Mouse (Mus musculus) erythroid progenitor cell, adult 5-6 weeks (primary cell): ENCODE results near the gene Ptger2. TPM values are rescaled to one million over a fixed set of nuclear protein-coding genes. Genes with fewer than 3 reads are reported as not detected.
"Not testable (repeated sequence)": the region's sequence is repeated elsewhere in the genome, so short reads cannot be mapped to it uniquely, and the experiment has no call there.

ENCODE experiments used
- ATAC-seq: replicated peaks from 2 replicates; pipeline ENCODE4 v1.8.0; 2016; ENCODE audit warnings: moderate number of reproducible peaks, mild to moderate bottlenecking, moderate TSS enrichment, inconsistent platforms; ENCODE audit not compliant: poor library complexity, low FRiP score, severe bottlenecking
- total RNA-seq, 2 experiments: library from RNA; stranded (forward) in 1 of 2; stranded (reverse) in 1 of 2; fragments of 150-400 nt in 1 of 2; fragments of 186-747, 209-891 nt in 1 of 2; gene quantifications; 2 replicates each; pipeline versions ENCODE4 v1.2.3 to v1.2.4; 2015 to 2017; ENCODE audit warnings: low replicate concordance in 2 of 2

The Ptger2 gene
- total RNA-seq (2015; ENCODE audit: low replicate concordance) = 0.36 and 2.5 TPM in 2 replicates
- 0.77 TPM in 1 of 2 replicates, not detected in the other for total RNA-seq (2017; ENCODE audit: low replicate concordance)

GRCm38 (mm10) chr14:44987674-44988355 is at the start of gene Ptger2:
Gene Ptger2 (plus strand): TSS chr14:44988195.
- ATAC-seq = not testable (repeated sequence)

DNA sequence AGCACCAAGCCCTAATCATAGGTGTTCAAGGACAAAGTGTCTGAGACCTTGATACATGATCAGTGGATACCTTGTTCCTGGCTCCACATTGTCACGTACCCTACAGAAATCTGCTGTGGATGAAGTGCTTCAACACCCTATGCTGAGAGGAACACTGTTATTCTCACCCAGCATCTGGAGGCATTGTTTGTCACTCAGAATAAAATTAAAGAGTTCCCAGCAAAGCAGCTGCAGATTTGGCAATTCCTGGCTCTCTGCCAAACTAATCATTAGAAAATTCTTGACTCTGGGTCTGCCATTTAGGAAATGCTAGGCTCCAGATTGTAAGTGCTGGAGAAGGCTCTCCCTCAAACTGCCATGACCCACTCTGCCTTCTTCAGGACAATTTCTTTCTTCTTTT is 27.2 kb upstream of the Ptger2 start:
- ATAC-seq = no peak

- not testable (repeated sequence) for ATAC-seq
Observed at GRCm38 (mm10) chr14:44977278-44977677, 10.7 kb upstream of the Ptger2 start.

- no peak for ATAC-seq
Observed at GRCm38 (mm10) chr14:44979887-44980286, 8.1 kb upstream of the Ptger2 start.

DNA sequence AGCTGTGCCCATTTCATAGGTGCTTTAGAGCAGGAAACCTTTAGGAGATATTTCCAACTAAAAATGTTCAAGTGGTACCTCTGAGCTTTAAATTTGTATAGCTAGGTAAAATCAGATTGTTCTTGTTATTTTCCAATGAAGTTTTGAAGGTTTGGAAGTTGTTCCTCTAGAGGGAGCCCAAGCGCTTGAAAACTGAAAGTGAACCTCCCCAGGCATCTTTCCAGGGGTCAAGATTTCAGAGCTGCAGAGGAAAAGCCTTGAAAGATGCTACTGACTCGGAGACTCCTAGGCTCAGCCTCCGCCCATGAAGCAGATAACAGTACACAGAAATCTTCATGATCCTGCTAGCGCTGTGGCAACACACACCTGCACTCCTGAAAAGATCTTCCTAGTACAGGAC is 6.5 kb upstream of the Ptger2 start:
- no peak for ATAC-seq

GRCm38 (mm10) chr14:44984106-44984505 is 3.9 kb upstream of the Ptger2 start:
- ATAC-seq = no peak

DNA sequence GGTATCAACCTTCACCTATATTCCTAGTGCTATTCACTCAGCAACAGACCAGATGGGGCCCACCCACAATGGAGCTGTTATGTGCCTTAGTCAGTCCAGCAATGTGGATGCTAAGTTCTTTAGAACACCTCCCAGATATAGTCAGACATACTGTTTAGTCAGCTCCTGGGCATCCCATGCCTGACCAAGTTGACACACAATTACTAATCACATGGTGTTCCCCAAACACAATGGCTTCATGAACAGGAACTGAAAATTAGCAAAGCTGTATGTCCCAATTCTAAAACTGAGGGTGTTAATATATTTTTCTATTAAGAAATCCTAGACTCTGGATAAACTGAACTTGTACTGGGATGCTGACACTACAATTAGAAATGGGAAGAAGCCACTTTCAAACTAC is 1.7 kb upstream of the Ptger2 start:
- ATAC-seq = no peak

DNA sequence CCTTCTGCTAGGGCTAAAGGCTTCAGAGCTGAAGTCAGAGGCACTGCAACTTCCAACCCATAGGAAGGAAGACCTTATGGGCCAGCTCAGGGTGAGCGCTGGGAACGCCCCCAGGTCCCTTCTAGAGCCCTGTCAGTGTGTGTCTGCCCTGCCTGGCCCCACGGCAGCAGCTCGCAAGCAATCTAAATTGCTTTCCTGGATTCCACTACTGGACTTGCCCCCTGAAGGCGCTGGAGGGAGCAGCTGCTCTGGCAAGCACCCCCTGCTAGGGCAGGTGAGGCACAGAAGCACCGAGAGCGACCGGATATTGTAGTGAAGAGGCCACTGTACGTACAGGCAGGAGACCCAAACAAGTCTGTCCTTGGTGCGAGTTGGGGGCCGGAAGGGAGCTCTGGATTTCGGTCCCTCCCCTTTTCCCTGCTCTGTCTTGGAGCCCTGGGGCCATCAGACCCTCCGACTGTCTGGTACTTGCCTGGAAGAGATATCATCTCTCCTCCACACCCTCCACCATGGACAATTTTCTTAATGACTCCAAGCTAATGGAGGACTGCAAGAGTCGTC is 541 bp downstream of the Ptger2 start:
- ATAC-seq = no peak

- no peak for ATAC-seq
Observed at GRCm38 (mm10) chr14:44989017-44989721, 1.2 kb downstream of the Ptger2 start.

GRCm38 (mm10) chr14:44989751-44990150 is 1.8 kb downstream of the Ptger2 start:
- no peak for ATAC-seq

DNA sequence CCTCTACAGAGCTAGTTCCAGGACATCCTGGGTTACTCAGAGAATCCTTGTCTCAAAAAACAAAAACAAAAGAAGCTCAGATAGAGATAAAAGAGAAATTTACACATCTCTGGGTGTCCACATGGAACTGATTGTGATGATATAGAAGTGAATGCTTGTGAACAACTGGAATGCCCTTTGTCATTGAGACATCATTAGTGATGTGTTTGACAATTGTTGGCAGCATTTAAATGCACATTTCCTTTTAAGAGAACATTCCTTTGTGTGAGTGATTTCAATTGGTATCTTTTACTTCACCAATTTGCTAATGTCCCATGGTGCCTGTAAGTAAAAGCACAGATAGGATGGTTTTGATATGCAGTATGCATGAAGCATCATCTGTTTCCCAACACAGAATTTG is 6.3 kb downstream of the Ptger2 start:
- no peak for ATAC-seq

GRCm38 (mm10) chr14:45000086-45000769 is 12.2 kb downstream of the Ptger2 start:
- ATAC-seq = no peak

- ATAC-seq = no peak
Observed at GRCm38 (mm10) chr14:45005698-45006283, 17.8 kb downstream of the Ptger2 start.

DNA sequence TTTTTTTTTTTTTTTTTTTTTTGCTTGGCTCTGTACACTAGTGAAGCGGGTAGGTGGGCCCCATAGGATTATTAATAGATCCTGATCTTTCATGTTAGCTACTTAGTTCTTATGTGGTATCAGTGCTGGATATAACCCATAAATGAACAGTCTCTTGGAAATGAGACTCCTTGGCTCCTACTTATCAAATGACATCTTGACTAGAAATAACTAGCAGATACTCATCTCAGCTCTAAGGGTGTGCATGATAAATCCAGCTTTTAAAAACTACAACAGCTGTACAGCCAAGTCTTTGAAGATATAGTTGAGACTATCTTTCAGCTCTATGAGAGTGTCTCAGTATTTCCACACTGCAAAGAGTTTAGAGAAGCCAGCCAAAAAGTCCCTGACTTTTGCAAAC is 21.2 kb downstream of the Ptger2 start:
- ATAC-seq = no peak

GRCm38 (mm10) chr14:45011260-45011659 is 23.3 kb downstream of the Ptger2 start:
- no peak for ATAC-seq

- no peak for ATAC-seq
Observed at GRCm38 (mm10) chr14:45011671-45012070, 23.7 kb downstream of the Ptger2 start.

- ATAC-seq = no peak
Observed at GRCm38 (mm10) chr14:45021551-45021950, 33.6 kb downstream of the Ptger2 start.

DNA sequence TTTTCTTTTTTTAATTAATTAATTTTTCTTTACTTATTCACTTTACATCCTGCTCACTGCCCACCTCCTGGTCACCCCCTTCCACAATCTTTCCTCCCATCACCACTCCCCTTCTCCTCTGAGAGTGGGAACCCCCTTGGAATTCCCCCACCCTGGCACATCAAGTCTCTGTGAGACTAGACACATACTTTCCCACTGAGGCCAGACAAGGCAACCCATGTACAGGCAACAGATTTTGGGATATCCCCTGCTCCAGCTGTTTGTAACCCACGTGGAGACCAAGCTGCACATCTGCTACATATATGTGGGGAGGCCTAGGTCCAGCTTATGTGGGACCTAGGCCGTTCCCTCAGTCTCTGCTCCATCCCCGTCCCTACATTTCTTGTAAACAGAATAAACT is 46.3 kb downstream of the Ptger2 start:
- ATAC-seq = no peak

GRCm38 (mm10) chr14:45036579-45036978 is 48.6 kb downstream of the Ptger2 start:
- ATAC-seq = no peak

- ATAC-seq = no peak
Observed at GRCm38 (mm10) chr14:45038052-45038451, 50.1 kb downstream of the Ptger2 start.
